ENCODE assay signal across 8 mouse cellular contexts in the genomic region with DNA sequence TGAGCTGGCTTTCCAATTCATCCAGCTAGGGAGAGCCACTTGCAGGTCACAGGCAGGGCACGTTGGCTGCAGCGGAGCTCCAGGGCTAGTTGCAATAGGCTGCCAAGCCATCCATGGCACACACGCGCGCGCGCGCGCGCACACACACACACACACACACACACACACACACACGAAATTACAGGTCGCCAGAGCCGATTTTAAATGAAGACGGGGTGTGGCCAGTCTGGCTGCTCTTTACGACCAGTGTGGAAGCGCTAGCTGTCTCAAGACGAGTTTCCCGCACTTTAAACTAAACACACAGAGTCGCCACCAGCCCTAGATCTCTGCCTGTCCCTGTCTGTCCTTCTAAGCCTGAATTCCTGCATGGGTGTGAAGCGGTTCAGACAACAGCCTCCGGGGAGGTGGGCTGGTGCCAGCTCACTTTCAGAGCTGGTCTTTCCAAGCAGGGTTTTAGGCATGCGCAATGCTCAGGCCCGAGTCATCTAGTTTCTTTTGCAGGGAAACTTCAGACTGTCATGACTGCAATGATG. TPM values are rescaled to one million over a fixed set of nuclear protein-coding genes. Genes with fewer than 3 reads are reported as not detected.
DNase-seq lines count a peak whose midpoint lies in the region; ATAC-seq and TF ChIP-seq lines count a peak whose summit lies in the region.

No protein-coding gene starts in this region.

- H3K36me3 ChIP-seq in forebrain, embryonic 11.5 days (ENCODE audit: control insufficient read depth, insufficient read depth, low read length) = no peaks in the 10 kb centered on the region
- H3K36me3 ChIP-seq in heart, embryonic 13.5 days = no peaks in the 10 kb centered on the region
- H3K36me3 ChIP-seq in kidney, postnatal 0 days (ENCODE audit: insufficient read depth, low read length) = no peaks in the 10 kb centered on the region
- H3K36me3 ChIP-seq in liver, embryonic 14.5 days (replicated peaks; ENCODE audit: control insufficient read depth, insufficient read depth, low read depth) = no peaks in the 10 kb centered on the region
- no peaks in the 10 kb centered on the region for H3K36me3 ChIP-seq in stomach, embryonic 16.5 days (ENCODE audit: control insufficient read depth, insufficient read depth, low read length)

- H3K9ac ChIP-seq in forebrain, embryonic 11.5 days (ENCODE audit: low read length) = peak overlapping the region; percentile 54
- H3K9ac ChIP-seq in heart, embryonic 13.5 days = peak overlapping the region; percentile 84
- H3K9ac ChIP-seq in kidney, postnatal 0 days (ENCODE audit: low read depth, low read length) = peak overlapping the region; percentile 66
- H3K9ac ChIP-seq in liver, embryonic 14.5 days (replicated peaks) = 0 out of 2 replicates have a peak overlapping the region, but pooled peaks have one; percentile 5
- H3K9ac ChIP-seq in stomach, embryonic 16.5 days (ENCODE audit: low read length) = peak overlapping the region; percentile 78

- WGBS in forebrain, embryonic 11.5 days = 5% methylated on average over 15 of the region's 23 CpGs
- whole genome bisulfite sequencing in heart, embryonic 13.5 days = under 1% methylated on average over 23 of the region's 23 CpGs
- WGBS in kidney, postnatal 0 days = under 1% methylated on average over 22 of the region's 23 CpGs
- WGBS in liver, embryonic 14.5 days (ENCODE audit: insufficient replicate concordance) = 3% methylated on average over 23 of the region's 23 CpGs
- 1% methylated on average over 23 of the region's 23 CpGs for WGBS in stomach, embryonic 16.5 days

- TF ChIP-seq CTCF in kidney, postnatal 0 days (IDR thresholded peaks at IDR 0.05; ENCODE audit: low read depth) = peak; percentile 38; the same call in 1 of the 2 replicates
- TF ChIP-seq CTCF in liver, embryonic 14.5 days (IDR thresholded peaks at IDR 0.05; ENCODE audit: low read depth) = no peak; the same call in 1 of the 2 replicates

- peaks cover 4% of the 10 kb centered on the region; the same call in 1 of the 2 replicates for H3K4me1 ChIP-seq in forebrain, embryonic 11.5 days (replicated peaks; ENCODE audit: control insufficient read depth, insufficient read depth, low read length)
- H3K4me1 ChIP-seq in heart, embryonic 13.5 days = peaks cover 11% of the 10 kb centered on the region
- H3K4me1 ChIP-seq in kidney, postnatal 0 days (replicated peaks; ENCODE audit: insufficient read depth, low read length) = no peaks in the 10 kb centered on the region; the same call in 1 of the 2 replicates
- H3K4me1 ChIP-seq in liver, embryonic 14.5 days (replicated peaks; ENCODE audit: control insufficient read depth in 2 of 2, insufficient read depth in 2 of 2, low read length in 1 of 2) = peaks cover 12 to 26% of the 10 kb centered on the region in 2 experiments
- H3K4me1 ChIP-seq in stomach, embryonic 16.5 days (ENCODE audit: control insufficient read depth, insufficient read depth, low read length) = peaks cover 7% of the 10 kb centered on the region; the same call in 1 of the 2 replicates

- H3K4me3 ChIP-seq in forebrain, embryonic 11.5 days (ENCODE audit: low read depth, low read length) = peak overlapping the region; percentile 37
- H3K4me3 ChIP-seq in heart, embryonic 13.5 days = peak overlapping the region; percentile 59
- peak overlapping the region; percentile 37 for H3K4me3 ChIP-seq in kidney, postnatal 0 days (replicated peaks; ENCODE audit: low read depth, low read length)
- peak overlapping the region; percentile 41 to 64 for H3K4me3 ChIP-seq in liver, embryonic 14.5 days (ENCODE audit: insufficient read depth in 1 of 2, low read depth in 2 of 2, low read length in 2 of 2)
- H3K4me3 ChIP-seq in stomach, embryonic 16.5 days (replicated peaks; ENCODE audit: low read length) = peak overlapping the region; percentile 54

- H3K27ac ChIP-seq in forebrain, embryonic 11.5 days (ENCODE audit: low read depth, low read length) = no peak overlapping the region
- H3K27ac ChIP-seq in heart, embryonic 13.5 days (replicated peaks) = peak overlapping the region; percentile 94
- peak overlapping the region; percentile 95 for H3K27ac ChIP-seq in kidney, postnatal 0 days
- H3K27ac ChIP-seq in liver, embryonic 14.5 days = no peak overlapping the region
- peak overlapping the region; percentile 95 for H3K27ac ChIP-seq in stomach, embryonic 16.5 days (ENCODE audit: low read length)

- no peak for TF ChIP-seq EP300 in liver, embryonic 14.5 days (IDR thresholded peaks at IDR 0.05; ENCODE audit: low read depth)

- H3K27me3 ChIP-seq in forebrain, embryonic 11.5 days (ENCODE audit: control insufficient read depth, insufficient read depth, low read length) = no peaks in the 10 kb centered on the region
- H3K27me3 ChIP-seq in heart, embryonic 13.5 days (replicated peaks) = no peaks in the 10 kb centered on the region
- no peaks in the 10 kb centered on the region for H3K27me3 ChIP-seq in kidney, postnatal 0 days (ENCODE audit: insufficient read depth, low read length)
- no peaks in the 10 kb centered on the region for H3K27me3 ChIP-seq in liver, embryonic 14.5 days (ENCODE audit: control insufficient read depth, insufficient read depth, low read length)
- H3K27me3 ChIP-seq in stomach, embryonic 16.5 days (ENCODE audit: control insufficient read depth, insufficient read depth, low read length) = no peaks in the 10 kb centered on the region

- H3K9me3 ChIP-seq in forebrain, embryonic 11.5 days (ENCODE audit: control insufficient read depth, low read length) = no peaks in the 10 kb centered on the region
- no peaks in the 10 kb centered on the region for H3K9me3 ChIP-seq in heart, embryonic 13.5 days
- no peaks in the 10 kb centered on the region for H3K9me3 ChIP-seq in kidney, postnatal 0 days (replicated peaks; ENCODE audit: low read length)
- no peaks in the 10 kb centered on the region for H3K9me3 ChIP-seq in liver, embryonic 14.5 days (ENCODE audit: control insufficient read depth, low read length)
- H3K9me3 ChIP-seq in stomach, embryonic 16.5 days (replicated peaks; ENCODE audit: control insufficient read depth, low read length) = no peaks in the 10 kb centered on the region

- peak overlapping the region; percentile 70 for H3K4me2 ChIP-seq in forebrain, embryonic 11.5 days (ENCODE audit: low read depth, low read length, severe bottlenecking)
- peak overlapping the region; percentile 83 for H3K4me2 ChIP-seq in heart, embryonic 13.5 days
- peak overlapping the region; percentile 69 for H3K4me2 ChIP-seq in kidney, postnatal 0 days (ENCODE audit: low read length)
- peak overlapping the region; percentile 68 for H3K4me2 ChIP-seq in liver, embryonic 14.5 days (ENCODE audit: low read depth)
- H3K4me2 ChIP-seq in stomach, embryonic 16.5 days (ENCODE audit: low read depth, low read length) = peak overlapping the region; percentile 74

- peak; percentile 72 for DNase-seq in layer of hippocampus, adult 11-12 months (ENCODE audit: low spot score)
- DNase-seq in layer of hippocampus, adult 9-10 months (ENCODE audit: low spot score) = no peak
- peak; percentile 80 for DNase-seq in forebrain, embryonic 11.5 days (ENCODE audit: low spot score)
- peak; percentile 79 for DNase-seq in kidney, postnatal 0 days (ENCODE audit: low spot score)
- no peak for DNase-seq in liver, embryonic 14.5 days (ENCODE audit: low read depth in 3 of 3, low spot score in 3 of 3)
- DNase-seq in natural killer cell, adult 2 months (ENCODE audit: low spot score in 2 of 2) = peak; percentile 26 to 54

- peak; percentile 66; the same call in 1 of the 2 replicates for ATAC-seq in forebrain, embryonic 11.5 days (replicated peaks; ENCODE audit: low FRiP score)
- no peak for ATAC-seq in heart, embryonic 13.5 days (ENCODE audit: extremely low read depth, insufficient number of reproducible peaks, low FRiP score, low TSS enrichment)
- ATAC-seq in kidney, postnatal 0 days (replicated peaks; ENCODE audit: low FRiP score, low read depth) = peak; percentile 52
- ATAC-seq in liver, embryonic 14.5 days (ENCODE audit: insufficient read depth) = no peak
- ATAC-seq in stomach, embryonic 16.5 days (ENCODE audit: insufficient read depth, low FRiP score) = peak; percentile 31; the same call in 1 of the 2 replicates

RNA-seq across cellular contexts. Expression of gene Ncoa3, which starts 5.4 kb away (rescaled TPM):
- 17.4 and 18.1 TPM in 2 replicates for polyA plus RNA-seq in forebrain, embryonic 11.5 days (2014; fragmentation: Nextera tagmentation; extraction: Ambion mirVana)
- 10.5 and 11.2 TPM in 2 replicates for polyA plus RNA-seq in heart, embryonic 13.5 days (2015; fragmentation: Nextera tagmentation; extraction: Ambion mirVana)
- polyA plus RNA-seq in kidney, postnatal 0 days (2015; fragmentation: Nextera tagmentation; extraction: Ambion mirVana) = 14.6 and 15.9 TPM in 2 replicates
- 4.3 and 4.4 TPM in 2 replicates for polyA plus RNA-seq in liver, embryonic 14.5 days (2012; rRNA removed)
- polyA plus RNA-seq in liver, embryonic 14.5 days (2014; fragmentation: Nextera tagmentation; extraction: Ambion mirVana) = 3.3 and 3.7 TPM in 2 replicates
- polyA plus RNA-seq in stomach, embryonic 16.5 days (2015; fragmentation: Nextera tagmentation; extraction: Ambion mirVana) = 15.7 and 15.9 TPM in 2 replicates

Comparison
In these comparisons a context has a peak if more than half of its experiments do, and no peak if none do; other contexts are left out.
1. DNase-seq: peak in layer of hippocampus, adult 11-12 months (single experiment), forebrain, embryonic 11.5 days (single experiment), kidney, postnatal 0 days (single experiment) and natural killer cell, adult 2 months (2 of 2); none in layer of hippocampus, adult 9-10 months (single experiment) and liver, embryonic 14.5 days (0 of 3).
2. ATAC-seq: peak in forebrain, embryonic 11.5 days (single experiment), kidney, postnatal 0 days (single experiment) and stomach, embryonic 16.5 days (single experiment); none in heart, embryonic 13.5 days (single experiment) and liver, embryonic 14.5 days (single experiment).
3. H3K27ac ChIP-seq: peak in heart, embryonic 13.5 days (single experiment), kidney, postnatal 0 days (single experiment) and stomach, embryonic 16.5 days (single experiment); none in forebrain, embryonic 11.5 days (single experiment) and liver, embryonic 14.5 days (single experiment).
4. H3K9ac ChIP-seq: peak in every context shown above with its lines; median percentile 84 in heart, embryonic 13.5 days; 78 in stomach, embryonic 16.5 days; 66 in kidney, postnatal 0 days; 54 in forebrain, embryonic 11.5 days; 5 in liver, embryonic 14.5 days.
5. Peak in every context shown above with its lines, with median percentiles within 50 percentile points of each other: H3K4me2 ChIP-seq and H3K4me3 ChIP-seq.